Mouse (Mus musculus): ENCODE measurements around the gene Fgfr1op2.
"Not testable (repeated sequence)": the region's sequence is repeated elsewhere in the genome, so short reads cannot be mapped to it uniquely, and the experiment has no call there.

The Fgfr1op2 gene

DNA sequence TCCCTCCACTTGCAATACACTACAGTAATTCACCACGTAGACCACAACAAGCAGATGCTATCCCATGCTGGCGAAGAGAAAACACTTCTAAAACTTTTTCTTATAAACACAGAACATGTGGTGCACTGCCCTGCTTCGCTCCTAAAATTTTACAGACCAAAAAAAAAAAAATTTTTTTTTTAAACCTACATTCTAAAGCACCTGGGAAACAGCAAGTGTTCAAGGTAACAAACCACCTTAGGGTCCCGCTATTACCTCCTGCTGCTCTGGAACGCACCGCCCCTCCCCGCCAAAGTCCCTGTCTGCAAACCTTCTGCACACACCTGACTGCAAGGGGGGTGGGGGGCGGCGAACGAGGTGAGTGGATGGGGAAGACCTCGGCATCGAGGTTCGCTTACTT is at the start of gene Fgfr1op2:
Gene Fgfr1op2, plus strand, starts transcription at position 301 of the 400 bp plus-strand sequence.
- DNase-seq (ENCODE audit: low spot score in 2 of 2), result no peak

DNA sequence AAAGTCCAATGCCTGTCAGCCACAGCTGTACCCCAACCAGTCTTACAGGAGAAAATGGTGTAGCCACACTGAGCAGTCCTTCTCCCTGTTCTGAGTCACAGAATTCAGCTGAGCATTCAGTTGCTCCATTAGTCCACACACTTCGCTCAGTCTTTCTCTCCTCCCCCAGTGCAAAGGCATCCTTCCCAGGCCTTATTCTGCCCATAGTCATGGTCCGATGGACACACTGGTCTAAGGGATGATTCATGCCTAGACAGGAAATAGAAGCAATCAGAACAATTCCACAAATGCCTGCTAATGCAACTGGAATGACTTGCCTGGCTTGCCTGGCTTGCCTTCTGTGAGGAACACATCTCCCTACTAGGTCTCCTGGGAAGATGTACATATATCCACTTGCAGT is 49.5 kb upstream of the Fgfr1op2 start:
- DNase-seq (ENCODE audit: low spot score in 2 of 2), result no peak

GRCm38 (mm10) chr6:146530363-146530762 is 46.6 kb upstream of the Fgfr1op2 start:
- DNase-seq (ENCODE audit: low spot score in 2 of 2), result no peak

DNA sequence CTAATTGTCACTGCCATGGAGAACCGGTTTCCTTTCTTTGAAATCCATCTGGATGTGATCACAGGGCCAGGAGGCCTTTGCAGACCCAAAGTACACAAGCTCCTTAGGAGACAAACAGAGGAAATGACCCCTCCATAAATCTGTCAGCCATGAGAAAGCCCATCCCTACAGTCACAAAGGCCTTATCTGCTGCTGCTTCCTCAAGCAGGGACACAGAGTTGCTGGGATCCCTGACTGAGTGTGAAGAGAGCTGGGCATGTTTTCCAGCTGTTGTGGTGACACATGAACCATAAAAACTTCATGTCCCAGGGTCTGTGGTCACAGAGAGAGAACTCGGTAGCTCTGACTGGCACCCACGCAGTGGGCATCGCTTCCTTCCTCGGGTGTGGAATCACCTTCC is 46.2 kb upstream of the Fgfr1op2 start:
- no peak for DNase-seq (ENCODE audit: low spot score in 2 of 2)

DNA sequence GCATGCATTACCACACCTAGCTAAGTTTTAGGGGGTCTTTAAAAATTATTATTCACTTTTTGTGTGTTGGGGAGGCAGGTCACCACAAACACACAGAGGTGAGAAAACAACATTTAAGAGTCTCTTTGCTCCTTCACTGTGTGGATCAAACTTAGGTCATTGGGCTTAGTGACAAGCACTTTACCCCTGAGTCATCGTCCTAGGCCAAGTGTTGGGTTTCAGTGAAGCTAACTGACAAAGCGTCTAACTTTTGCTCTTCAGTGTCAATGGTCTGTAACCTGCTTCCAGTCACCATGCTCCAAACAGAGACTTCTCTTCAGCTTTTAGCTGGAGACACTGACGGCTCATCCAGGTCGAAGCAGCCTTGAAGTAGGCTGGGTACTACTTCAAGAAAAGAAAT is 43.9 kb upstream of the Fgfr1op2 start:
- DNase-seq (ENCODE audit: low spot score in 2 of 2), result no peak

- DNase-seq (ENCODE audit: low spot score in 2 of 2), result no peak
Observed at GRCm38 (mm10) chr6:146535501-146535900, 41.5 kb upstream of the Fgfr1op2 start.

- no peak for DNase-seq (ENCODE audit: low spot score in 2 of 2)
Observed at GRCm38 (mm10) chr6:146537111-146537510, 39.9 kb upstream of the Fgfr1op2 start.

DNA sequence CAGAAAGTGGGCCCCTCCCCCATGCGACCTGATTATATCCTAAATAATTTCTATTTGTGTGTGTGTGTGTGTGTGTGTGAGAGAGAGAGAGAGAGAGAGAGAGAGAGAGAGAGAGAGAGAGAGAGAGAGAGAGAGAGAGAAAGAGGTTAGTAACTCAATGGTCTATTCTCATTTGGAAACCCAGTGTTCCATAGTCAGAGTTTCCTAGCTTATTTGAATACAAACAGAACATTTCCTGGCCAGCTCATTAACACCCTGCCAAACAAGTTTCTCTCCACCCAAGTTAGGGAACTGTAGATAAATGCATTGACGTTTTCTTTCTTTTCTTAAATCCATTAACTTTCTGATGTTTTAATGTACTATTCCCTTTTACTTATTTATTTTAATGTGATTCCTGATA is 38.9 kb upstream of the Fgfr1op2 start:
- DNase-seq (ENCODE audit: low spot score in 2 of 2), result no peak

GRCm38 (mm10) chr6:146538661-146539060 is 38.3 kb upstream of the Fgfr1op2 start:
- no peak for DNase-seq (ENCODE audit: low spot score in 2 of 2)

DNA sequence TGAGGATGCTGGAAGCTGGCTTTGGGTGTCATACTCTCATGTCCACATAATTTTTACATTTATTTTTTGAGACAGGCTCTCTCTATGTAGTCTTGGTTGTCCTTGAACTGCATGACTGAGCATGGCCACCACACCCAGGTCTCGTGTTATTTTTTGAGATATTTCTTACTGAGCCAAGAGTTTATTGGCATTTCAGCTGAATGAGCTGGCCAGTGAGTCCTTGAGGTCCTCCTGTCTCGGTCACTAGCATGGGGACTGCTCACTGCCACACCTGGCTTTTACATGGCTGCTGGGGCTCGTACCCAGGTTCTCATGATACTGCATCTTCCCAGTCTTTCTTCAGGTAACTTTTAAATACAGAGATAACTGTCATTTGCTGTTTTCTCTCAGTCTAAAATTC is 36.6 kb upstream of the Fgfr1op2 start:
- no peak for DNase-seq (ENCODE audit: low spot score in 2 of 2)

DNA sequence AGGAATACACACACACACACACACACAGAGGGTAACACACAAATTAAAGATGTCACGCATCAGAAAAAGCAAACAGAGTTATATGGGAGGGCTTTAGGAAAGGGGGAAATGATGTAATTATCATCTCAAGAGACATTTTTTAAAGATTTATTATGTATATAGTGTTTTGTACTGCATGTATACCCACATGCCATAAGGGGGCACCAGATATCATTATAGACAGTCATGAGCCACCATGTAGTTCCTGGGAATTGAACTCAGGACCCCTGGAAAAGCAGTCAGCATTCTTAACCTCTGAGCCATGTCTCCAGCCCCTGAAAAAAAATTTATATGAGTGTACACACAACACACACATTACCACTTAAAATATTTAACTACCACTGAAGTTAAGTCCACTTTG is 32.4 kb upstream of the Fgfr1op2 start:
- DNase-seq (ENCODE audit: low spot score in 2 of 2), result no peak

- no peak for DNase-seq (ENCODE audit: low spot score in 2 of 2)
Observed at GRCm38 (mm10) chr6:146545289-146545865, 31.6 kb upstream of the Fgfr1op2 start.

- DNase-seq (ENCODE audit: low spot score in 2 of 2), result no peak
Observed at GRCm38 (mm10) chr6:146550421-146550820, 26.6 kb upstream of the Fgfr1op2 start.

GRCm38 (mm10) chr6:146551326-146551725 is 25.7 kb upstream of the Fgfr1op2 start:
- DNase-seq (ENCODE audit: low spot score in 2 of 2), result no peak

GRCm38 (mm10) chr6:146562461-146562860 is 14.5 kb upstream of the Fgfr1op2 start:
- not testable (repeated sequence) for DNase-seq (ENCODE audit: low spot score in 2 of 2)

GRCm38 (mm10) chr6:146572073-146572472 is 4.9 kb upstream of the Fgfr1op2 start:
- DNase-seq (ENCODE audit: low spot score in 2 of 2), result no peak

- peak; percentile 97 to 98 for DNase-seq (ENCODE audit: low spot score in 2 of 2)
Observed at GRCm38 (mm10) chr6:146577310-146578109, 507 bp downstream of the Fgfr1op2 start, which contains the start of gene Ints13. Ints13 (minus strand) TSS chr6:146577835.

- peak; percentile 75 to 90 for DNase-seq (ENCODE audit: low spot score in 2 of 2)
Observed at GRCm38 (mm10) chr6:146578111-146578531, 1.1 kb downstream of the Fgfr1op2 start.

- peak; percentile 23 to 67 for DNase-seq (ENCODE audit: low spot score in 2 of 2)
Observed at GRCm38 (mm10) chr6:146578586-146578985, 1.6 kb downstream of the Fgfr1op2 start.

DNA sequence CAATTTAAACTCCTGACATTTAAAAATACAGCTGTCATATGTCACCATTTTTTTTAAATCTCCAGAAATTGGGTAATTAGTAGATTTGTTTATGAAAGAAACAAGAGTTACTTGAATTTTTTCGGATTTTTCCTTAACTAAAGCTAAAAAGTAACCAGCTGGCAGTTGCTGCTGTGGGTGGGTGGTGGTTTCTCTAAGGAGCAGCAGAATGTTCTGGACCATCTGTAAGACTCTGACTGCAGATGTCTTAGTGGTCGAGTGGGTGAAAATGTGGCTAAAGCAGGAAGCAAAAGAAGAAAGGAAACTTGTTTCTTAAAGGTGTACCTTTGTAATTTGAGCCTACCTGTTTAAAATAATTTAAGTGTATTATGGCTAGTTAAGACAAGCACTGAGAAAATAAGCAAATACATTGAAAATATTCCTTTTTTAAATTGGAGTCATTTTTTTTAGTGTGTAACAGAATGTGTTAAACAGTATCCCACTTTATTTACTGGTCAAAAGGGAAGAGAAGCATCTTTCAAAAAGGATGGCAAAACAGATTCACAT is 3.5 kb downstream of the Fgfr1op2 start:
- DNase-seq (ENCODE audit: low spot score in 2 of 2), result no peak

DNA sequence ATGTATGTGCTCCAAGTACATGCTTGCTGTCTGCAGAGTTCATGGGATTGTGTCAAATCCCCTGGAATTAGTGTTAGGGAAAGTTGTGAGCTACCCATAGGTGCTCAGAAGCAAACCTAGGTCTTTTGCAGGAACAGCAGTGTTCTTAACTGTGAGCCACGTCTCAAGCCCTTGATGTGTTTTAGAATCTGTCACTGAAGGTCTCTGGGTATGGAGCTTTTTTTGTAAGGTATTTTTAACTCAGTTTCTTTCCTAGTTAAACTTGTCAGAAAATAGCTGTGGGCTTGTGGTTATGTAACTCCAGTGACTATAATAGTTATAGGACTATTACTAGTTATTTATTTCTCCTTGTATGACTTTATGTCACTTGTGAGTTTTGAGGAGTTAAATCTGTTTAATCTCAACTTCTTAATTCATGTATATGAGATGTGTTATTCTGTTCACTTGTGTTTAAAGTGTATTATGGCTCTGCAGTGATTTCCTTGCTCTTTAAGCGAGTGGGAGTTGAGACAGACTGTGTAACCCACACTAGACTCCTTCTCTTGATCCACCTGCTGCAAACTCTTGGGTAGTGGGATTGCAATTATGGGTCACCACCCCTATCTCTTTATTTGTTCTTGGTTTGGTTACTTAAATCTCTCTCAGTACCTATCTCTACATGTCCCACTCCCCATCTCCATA is 6.5 kb downstream of the Fgfr1op2 start:
- peak in 1 of 2 experiments; percentile 28 for DNase-seq (ENCODE audit: low spot score in 2 of 2)

DNA sequence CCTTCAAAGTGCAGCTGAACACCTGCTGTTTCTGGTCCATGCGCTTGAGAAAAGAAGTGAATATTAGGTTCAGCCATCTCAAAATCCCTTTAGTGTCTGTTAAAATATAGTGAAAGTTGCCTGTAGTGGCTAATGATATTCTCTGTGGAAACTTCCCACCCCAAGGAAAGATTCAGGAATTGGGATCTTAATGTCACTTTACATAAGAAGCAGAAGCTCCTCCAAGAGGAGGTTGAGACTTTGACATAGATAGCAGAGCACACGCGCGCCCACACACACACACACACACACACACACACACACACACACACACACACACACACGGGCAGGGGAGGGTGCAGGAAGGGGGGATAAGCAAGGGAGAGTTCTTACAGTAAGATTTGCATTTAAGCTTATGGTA is 8.1 kb downstream of the Fgfr1op2 start:
- no peak for DNase-seq (ENCODE audit: low spot score in 2 of 2)
